Mouse (Mus musculus): Measurements from ENCODE around the gene Melk. TPM values are rescaled to one million over a fixed set of nuclear protein-coding genes. Genes with fewer than 3 reads are reported as not detected.

The Melk gene
- total RNA-seq, 4 experiments from 2014 or later, result 0.35 to 1.5 (median 0.81) TPM

DNA sequence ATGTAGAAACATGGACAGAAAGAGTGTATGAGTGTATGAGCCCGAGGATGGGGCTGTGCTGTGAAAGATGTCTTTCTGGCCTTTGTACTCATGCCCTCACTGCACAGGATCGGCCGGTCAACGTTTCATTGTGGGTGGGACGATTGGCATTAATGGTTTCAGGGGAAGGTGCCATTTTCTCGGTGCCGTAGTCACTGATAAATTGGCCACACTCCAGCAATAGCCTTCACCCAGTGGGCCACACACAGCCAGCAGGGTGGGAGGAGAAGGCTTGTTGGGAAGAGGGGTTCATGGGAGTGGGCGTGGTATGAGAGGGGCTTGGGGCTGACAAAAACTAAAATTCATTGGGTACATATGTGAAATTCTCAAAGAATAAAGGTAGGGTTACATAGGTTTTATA is 34.3 kb downstream of the Melk start:
- DNase-seq, result no peak

DNA sequence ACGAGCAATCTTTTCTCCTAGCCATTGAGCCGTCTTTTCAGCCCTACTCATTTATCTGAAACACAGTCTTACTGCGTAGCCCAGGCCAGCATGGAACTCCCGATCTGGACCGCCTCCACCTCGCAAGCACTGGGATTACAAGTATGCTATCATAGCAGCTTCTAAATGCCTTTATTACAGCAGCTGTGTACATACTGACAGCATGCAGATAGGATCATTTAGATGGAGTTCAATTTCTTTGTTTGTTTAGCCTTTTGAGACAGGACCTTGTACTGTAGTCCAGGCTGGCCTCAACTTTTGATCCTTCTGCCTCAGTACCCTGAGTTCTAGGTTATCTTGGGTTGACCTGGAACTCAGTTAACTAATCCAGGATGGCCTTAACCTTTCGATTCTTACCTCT is 61.0 kb downstream of the Melk start:
- no peak for DNase-seq

DNA sequence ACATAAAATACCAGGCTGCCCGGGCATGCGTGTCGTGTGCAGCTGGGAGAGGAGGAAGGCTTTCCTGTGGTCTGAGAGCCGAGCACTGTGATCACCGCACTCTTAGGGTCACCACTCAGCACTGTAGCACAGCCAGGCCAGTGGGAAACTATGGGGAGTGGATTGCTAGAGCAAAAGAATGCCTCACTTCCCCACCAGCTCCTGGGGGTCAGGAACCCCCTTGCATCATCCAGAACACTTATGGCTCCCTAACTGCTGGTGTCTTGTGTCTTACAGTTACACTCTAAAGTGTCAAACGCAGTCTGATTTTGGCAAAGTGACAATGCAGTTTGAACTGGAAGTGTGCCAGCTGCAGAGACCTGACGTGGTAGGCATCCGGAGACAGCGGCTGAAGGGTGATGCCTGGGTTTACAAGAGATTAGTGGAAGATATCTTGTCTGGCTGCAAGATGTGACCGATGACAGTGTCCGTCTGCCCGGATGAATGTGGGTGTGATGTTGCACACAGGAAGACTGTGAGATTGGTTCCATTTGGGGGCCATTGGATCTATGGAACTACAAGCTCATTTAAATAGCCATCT is 62.8 kb downstream of the Melk start:
- DNase-seq, result no peak

DNA sequence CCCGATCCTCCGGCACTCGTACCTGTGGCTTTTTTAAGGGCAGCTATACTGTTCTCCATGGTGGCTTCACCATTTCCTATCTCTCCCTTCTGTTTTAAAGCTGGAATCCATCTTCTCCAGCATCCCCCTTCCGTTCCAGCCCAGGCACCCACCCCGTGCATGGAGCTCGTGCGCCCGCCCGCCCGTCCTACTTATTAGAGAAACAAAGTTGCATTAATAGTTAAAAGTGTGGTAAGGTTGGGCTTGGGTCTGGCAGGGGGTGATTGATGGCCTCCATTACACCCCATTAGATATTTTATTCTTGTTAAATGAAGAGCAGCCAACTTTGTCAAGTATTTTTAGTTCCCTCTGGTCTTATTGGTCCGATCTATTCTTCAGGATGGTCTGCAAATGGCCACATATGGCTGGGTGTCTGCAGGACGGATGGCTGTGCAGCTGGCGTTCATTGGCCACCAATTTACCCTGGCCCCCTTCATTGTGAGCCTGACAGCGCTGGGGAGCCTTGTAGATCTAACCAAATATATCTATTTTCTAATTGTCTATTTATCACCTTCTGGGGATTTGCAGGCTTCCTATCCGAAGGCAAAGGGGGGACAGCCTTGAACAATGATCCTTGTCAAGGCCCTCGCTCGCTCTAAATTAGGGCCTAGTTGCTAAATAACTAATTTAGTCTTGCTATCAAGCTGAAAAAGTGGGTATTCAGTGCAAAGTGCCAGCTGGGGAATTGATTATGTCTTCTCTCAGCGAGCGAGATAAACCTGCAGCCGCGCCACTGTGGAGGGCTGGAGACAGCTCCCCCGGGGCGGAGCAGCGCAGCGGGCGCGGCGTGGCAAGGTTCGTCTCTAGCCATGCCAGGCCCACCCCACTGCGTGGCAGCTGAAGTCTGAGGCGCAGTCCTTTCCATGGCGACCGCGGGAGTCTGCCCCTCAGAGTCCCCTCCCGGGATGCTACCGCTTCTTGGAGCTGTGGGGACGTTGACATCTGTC is 91.8 kb downstream of the Melk start:
- no peak for DNase-seq

DNA sequence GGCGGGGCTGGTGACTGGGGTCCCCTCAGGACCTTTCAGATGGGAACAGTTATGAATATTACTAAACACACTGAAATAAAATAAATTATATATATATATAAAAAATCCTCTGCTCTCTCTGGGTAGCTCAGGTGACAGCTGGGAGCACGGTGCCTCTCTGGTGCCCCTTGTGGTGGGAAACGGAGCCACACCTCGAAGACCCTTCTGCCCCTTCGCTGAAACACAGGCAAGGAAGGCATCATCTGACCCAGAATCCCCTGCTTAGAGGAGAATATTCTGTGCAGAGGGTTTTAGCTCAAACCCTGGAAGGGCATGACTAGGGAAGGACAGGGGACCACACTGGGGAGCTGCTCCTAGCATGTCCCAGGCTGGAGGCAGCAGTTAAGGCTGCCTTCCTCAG is 101.9 kb downstream of the Melk start:
- no peak for DNase-seq

DNA sequence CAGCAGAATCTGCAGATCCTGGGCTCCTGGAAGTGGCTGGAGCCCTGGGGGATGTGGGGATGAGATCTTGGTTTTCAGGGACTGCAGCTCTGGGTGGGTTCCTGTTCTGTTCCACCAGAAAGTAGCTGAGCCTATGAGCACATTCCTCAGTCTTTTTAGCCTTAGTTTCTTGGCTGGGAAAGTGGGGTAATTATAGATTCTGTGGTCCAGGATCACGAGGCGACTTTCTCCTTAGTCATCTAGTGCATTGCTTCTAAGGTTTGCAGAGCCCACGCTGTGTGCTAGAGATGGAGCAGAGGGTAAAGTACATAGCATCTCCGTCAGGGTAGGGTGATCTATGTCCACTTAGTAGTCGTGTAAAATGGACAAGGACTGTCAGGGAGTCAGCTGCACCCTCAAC is 103.8 kb downstream of the Melk start:
- DNase-seq, result no peak

Other genes starting within 250 kb of the Melk start
- 10 to 100 TPM; 38.9 to 51.1 (median 45.4) TPM for gene Gne, start 216.7 kb upstream of the Melk start, total RNA-seq (2022)
- gene Rnf38, start 67.1 kb upstream of the Melk start, total RNA-seq (2022), result 10 to 100 TPM; 34.0 to 51.1 (median 40.4) TPM